Mouse (Mus musculus) C2C12 (cell line): ENCODE results near the gene Akt1s1.

Experiments
- CTCF ChIP-seq: IDR thresholded peaks from one replicate; pipeline ENCODE4 v1.5.1; 2011; ENCODE audit not compliant: control insufficient read depth, insufficient read depth, insufficient read length
- MAX ChIP-seq: IDR thresholded peaks from one replicate; pipeline ENCODE4 v1.6.1; 2011; ENCODE audit warnings: mild to moderate bottlenecking, control low read depth
- MYOD1 ChIP-seq: IDR thresholded peaks from one replicate; pipeline ENCODE4 v1.6.1; 2011; ENCODE audit warnings: low read depth; ENCODE audit not compliant: control insufficient read depth, insufficient read length

DNA sequence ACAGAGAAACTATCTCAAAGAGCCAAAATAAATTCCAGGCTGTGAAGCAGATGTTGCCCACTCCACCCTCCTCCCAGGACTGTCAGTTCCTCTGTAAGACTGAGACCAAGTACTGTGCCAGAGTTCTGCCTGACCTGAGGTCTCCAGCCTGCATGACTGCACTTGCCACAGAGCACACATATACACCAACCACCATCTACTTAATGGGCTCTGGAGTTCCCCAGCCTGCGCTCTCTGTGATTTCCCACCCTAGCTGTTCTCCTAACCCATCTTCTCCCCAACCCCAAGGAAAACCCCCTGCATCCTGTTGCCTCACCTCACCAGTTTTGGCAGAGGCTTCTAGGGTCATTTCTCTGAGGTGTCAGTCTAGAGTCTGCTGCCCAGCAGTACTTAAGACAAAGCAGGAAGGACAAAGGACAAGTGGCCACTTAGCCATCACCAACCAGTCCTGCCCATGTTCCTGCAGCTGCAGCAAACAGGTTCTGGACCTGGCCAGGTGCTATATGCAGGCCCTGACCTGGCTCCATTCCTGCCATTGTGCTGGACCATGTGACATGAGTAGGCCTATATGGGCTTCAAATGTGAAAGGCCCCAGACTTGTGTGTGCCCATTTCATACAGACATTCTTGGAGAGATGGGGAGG, 13.3 kb upstream of the Akt1s1 start:
- TF ChIP-seq CTCF, result no peak
- TF ChIP-seq MYOD1, result no peak
- no peak for TF ChIP-seq MAX
